Mouse (Mus musculus) limb, embryonic 14.5 days (tissue): ENCODE results near the gene 1700123O20Rik. TPM values are rescaled to one million over a fixed set of nuclear protein-coding genes. Genes with fewer than 3 reads are reported as not detected.

ENCODE experiments used
- ATAC-seq: fragments of 200-750 bp; cut with Nextera tagmentation; 2 replicates; pipeline ENCODE4 v1.8.0; 2017; ENCODE audit warnings: low read depth, moderate number of reproducible peaks, moderate TSS enrichment; ENCODE audit not compliant: low FRiP score
- DNase-seq: peaks from one replicate; pipeline ENCODE4 v3.0.0-alpha.2; 2015; ENCODE audit warnings: low spot score
- H3K27ac ChIP-seq: fragments of 300-500 bp; sonication (generic); replicated peaks from 2 replicates; pipeline ENCODE4 v1.5.1; 2014; ENCODE audit warnings: low read depth, mild to moderate bottlenecking, low read length, moderate library complexity, mixed read lengths
- H3K27me3 ChIP-seq: fragments of 300-500 bp; sonication (generic); 2 replicates; pipeline ENCODE4 v1.6.1; 2014; ENCODE audit warnings: low read length, mixed read lengths; ENCODE audit not compliant: control insufficient read depth, insufficient read depth
- H3K36me3 ChIP-seq: fragments of 300-500 bp; sonication (generic); 2 replicates; pipeline ENCODE4 v1.6.1; 2014; ENCODE audit warnings: mild to moderate bottlenecking, low read length, moderate library complexity, mixed read lengths; ENCODE audit not compliant: control insufficient read depth, insufficient read depth
- H3K4me1 ChIP-seq: fragments of 300-500 bp; sonication (generic); 2 replicates; pipeline ENCODE4 v1.6.1; 2014; ENCODE audit warnings: antibody characterized with exemption, low read length, mixed read lengths; ENCODE audit not compliant: control insufficient read depth, insufficient read depth
- H3K4me2 ChIP-seq: fragments of 300-500 bp; sonication (generic); replicated peaks from 2 replicates; pipeline ENCODE4 v1.6.1; 2014; ENCODE audit warnings: low read depth, mild to moderate bottlenecking, low read length, moderate library complexity; ENCODE audit not compliant: severe bottlenecking
- H3K4me3 ChIP-seq: fragments of 300-500 bp; sonication (generic); replicated peaks from 2 replicates; pipeline ENCODE4 v1.5.1; 2014; ENCODE audit warnings: low read length
- H3K9ac ChIP-seq: fragments of 300-500 bp; sonication (generic); 2 replicates; pipeline ENCODE4 v1.6.1; 2014; ENCODE audit warnings: mild to moderate bottlenecking, low read depth, low read length, moderate library complexity; ENCODE audit not compliant: severe bottlenecking
- H3K9me3 ChIP-seq: fragments of 300-500 bp; sonication (generic); 2 replicates; pipeline ENCODE4 v1.6.1; 2016; ENCODE audit warnings: low read length; ENCODE audit not compliant: control insufficient read depth
- POLR2A ChIP-seq: fragments of 200-500 bp; IDR thresholded peaks from 2 replicates; pipeline ENCODE4 v1.8.0; 2012; ENCODE audit warnings: inconsistent platforms, mild to moderate bottlenecking, moderate library complexity, borderline replicate concordance; ENCODE audit not compliant: insufficient read depth, insufficient read length; ENCODE audit errors: extremely low read depth
- WGBS: fragments of 180-500 bp; shearing (Covaris S2); extraction: QIAGEN DNeasy Blood & Tissue Kit; methylation state at CpG from one replicate; pipeline ENCODE4 v1.1.7; 2014; 5-methylcytosine and 5-hydroxymethylcytosine counted together
- polyA plus RNA-seq, 2 experiments: library from polyadenylated mRNA; depleted of rRNA in 1 of 2; stranded (reverse) in 1 of 2; unstranded in 1 of 2; fragments of >200 nt; fragmentation: Nextera tagmentation in 1 of 2; extraction: Ambion mirVana in 1 of 2; gene quantifications; 2 replicates each; pipeline versions ENCODE4 v1.2.1 to v1.2.3; 2012 to 2014

The 1700123O20Rik gene
- polyA plus RNA-seq, 2 experiments: 82.3 to 90.2 TPM

GRCm38 (mm10) chr14:54647900-54648299 lies 38.1 kb upstream of the 1700123O20Rik start:
- H3K27ac ChIP-seq: no peak overlapping the region
- DNase-seq: no peak
- no peaks in the 10 kb centered on the region for H3K27me3 ChIP-seq
- H3K4me2 ChIP-seq: no peak overlapping the region
- no peak overlapping the region for H3K9ac ChIP-seq
- H3K36me3 ChIP-seq: peaks cover 86% of the 10 kb centered on the region
- ATAC-seq: no peak
- peaks cover 12% of the 10 kb centered on the region for H3K4me1 ChIP-seq
- TF ChIP-seq POLR2A: no peak
- no peaks in the 10 kb centered on the region for H3K9me3 ChIP-seq
- 92% methylated on average over 4 of the region's 4 CpGs for WGBS
- H3K4me3 ChIP-seq: no peak overlapping the region

DNA sequence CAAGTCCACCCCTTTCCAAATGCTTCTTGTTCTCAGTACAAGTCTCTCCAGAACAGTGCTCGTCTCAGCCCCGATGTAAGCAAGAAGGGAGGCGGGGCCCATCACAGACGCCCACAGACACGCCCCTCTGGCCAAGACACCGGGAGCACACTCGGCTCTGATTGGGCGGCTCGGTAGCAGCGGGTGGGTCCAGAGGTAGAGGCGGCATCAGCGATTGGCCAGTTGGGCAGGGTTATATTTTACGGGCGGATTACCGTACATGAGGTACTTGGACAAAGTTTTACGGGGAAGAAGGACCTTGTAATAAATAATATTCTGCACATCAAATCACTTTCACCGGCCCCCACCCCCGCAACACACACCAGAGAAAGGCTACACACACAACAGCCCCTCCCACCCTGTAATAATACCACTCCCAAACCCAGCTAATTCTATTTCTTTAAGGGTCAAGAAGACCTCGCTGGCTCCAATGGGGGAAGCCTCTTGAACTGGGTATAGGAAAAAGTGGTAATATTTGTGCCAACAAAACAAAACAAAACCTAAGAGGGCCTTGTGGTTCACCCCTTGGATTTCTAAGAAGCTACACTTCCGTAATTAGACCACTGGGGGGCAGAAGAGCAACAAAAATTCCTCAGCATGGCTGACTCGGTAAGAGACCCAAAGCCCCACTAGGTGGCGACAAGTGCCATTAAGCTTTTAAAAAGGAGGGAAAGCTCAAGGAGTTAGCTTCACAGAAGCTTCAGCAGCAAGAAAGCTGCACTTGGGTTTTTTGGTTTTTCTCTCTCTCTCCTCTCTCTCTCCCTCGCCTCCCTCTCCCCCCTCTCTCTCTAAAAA lies 35.2 kb upstream of the 1700123O20Rik start:
- TF ChIP-seq POLR2A: no peak
- WGBS: 67% methylated on average over 23 of the region's 23 CpGs
- Histone ChIP-seq H3K4me1 (peaks cover 12% of the 10 kb centered on the region), H3K4me2 (no peak overlapping the region), H3K27me3 (no peaks in the 10 kb centered on the region), H3K27ac (no peak overlapping the region), H3K4me3 (no peak overlapping the region), H3K9ac (no peak overlapping the region), H3K9me3 (no peaks in the 10 kb centered on the region), H3K36me3 (peaks cover 63% of the 10 kb centered on the region)
- peak; percentile 51; the same call in 1 of the 2 replicates for ATAC-seq
- DNase-seq: peak; percentile 97

- WGBS: 76% methylated on average over 4 of the region's 4 CpGs
- Histone ChIP-seq H3K4me2 (no peak overlapping the region), H3K27ac (no peak overlapping the region), H3K9me3 (no peaks in the 10 kb centered on the region), H3K4me3 (no peak overlapping the region), H3K36me3 (peaks cover 63% of the 10 kb centered on the region), H3K9ac (no peak overlapping the region), H3K4me1 (peaks cover 12% of the 10 kb centered on the region), H3K27me3 (no peaks in the 10 kb centered on the region)
- ATAC-seq (no peak), DNase-seq (no peak)
- no peak for TF ChIP-seq POLR2A
Observed at GRCm38 (mm10) chr14:54651556-54651955, 34.5 kb upstream of the 1700123O20Rik start.

DNA sequence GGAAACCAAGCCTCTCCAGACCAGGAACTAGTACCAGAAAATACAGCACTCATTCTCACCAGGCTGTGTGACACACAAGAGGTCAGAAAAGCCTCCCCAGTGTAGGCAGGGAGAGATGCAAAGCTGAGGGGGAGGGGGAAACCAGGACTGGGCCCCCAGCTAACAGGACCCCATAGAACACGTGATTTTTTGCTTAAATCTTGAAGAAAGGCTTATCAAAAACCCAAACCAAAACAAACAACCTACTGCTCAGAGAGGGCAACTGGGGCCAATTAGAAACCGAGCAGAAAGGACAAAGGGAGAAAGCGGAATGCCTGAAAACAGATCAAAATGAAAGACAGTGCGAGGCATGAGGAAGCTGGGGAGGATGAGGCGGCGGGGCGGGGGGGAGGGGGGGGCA lies 33.2 kb upstream of the 1700123O20Rik start:
- peaks cover 64% of the 10 kb centered on the region for H3K36me3 ChIP-seq
- peak overlapping the region; percentile 51 for H3K4me3 ChIP-seq
- WGBS: 2% methylated on average over 7 of the region's 7 CpGs
- peak overlapping the region; percentile 74 for H3K4me2 ChIP-seq
- peaks cover 12% of the 10 kb centered on the region for H3K4me1 ChIP-seq
- ATAC-seq (no peak), DNase-seq (no peak)
- H3K9me3 ChIP-seq: no peaks in the 10 kb centered on the region
- TF ChIP-seq POLR2A: no peak
- no peaks in the 10 kb centered on the region for H3K27me3 ChIP-seq
- H3K27ac ChIP-seq: peak overlapping the region; percentile 49
- peak overlapping the region; percentile 61 for H3K9ac ChIP-seq

DNA sequence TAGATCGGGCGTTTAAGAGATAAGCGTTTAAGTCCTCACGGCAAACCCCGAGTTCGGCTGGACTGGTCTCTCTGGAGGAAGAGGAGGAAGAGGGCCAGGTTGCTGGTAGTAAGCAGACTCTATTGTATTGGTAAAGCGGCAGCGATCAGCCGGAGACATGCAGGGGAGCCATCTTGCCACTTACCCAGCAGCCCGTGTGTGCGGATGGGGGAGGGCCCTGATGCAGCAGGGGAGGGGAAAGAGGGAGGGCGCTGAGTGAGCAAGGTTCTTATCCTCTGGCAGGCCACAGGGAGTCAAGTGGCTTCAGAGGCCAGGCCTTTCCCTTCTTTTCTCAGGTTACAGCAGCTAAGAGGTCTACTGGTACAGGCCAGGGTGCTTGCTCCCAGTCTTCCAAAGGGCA lies 32.5 kb upstream of the 1700123O20Rik start:
- Histone ChIP-seq H3K4me3 (peak overlapping the region; percentile 51), H3K4me2 (peak overlapping the region; percentile 74), H3K9me3 (no peaks in the 10 kb centered on the region), H3K27ac (peak overlapping the region; percentile 49), H3K27me3 (no peaks in the 10 kb centered on the region), H3K9ac (peak overlapping the region; percentile 61), H3K36me3 (peaks cover 64% of the 10 kb centered on the region), H3K4me1 (peaks cover 12% of the 10 kb centered on the region)
- DNase-seq (peak; percentile 89), ATAC-seq (peak; percentile 87)
- under 1% methylated on average over 12 of the region's 12 CpGs for whole genome bisulfite sequencing
- peak; percentile 79; the same call in 1 of the 2 replicates for TF ChIP-seq POLR2A
